Mouse (Mus musculus) mature B cell (primary cell): Measurements from ENCODE around the gene Klf17.
"Not testable (repeated sequence)": the region's sequence is repeated elsewhere in the genome, so short reads cannot be mapped to it uniquely, and the experiment has no call there.

Experiments used
- in situ Hi-C: fragments of 300-500 bp; cut with MboI; formaldehyde crosslinking; loops from 2 replicates; pipeline ENCODE4 v1.14.3; 2019

The Klf17 gene

GRCm38 (mm10) chr4:117765416-117765815 is at the start of gene Klf17:
Klf17 (minus strand) TSS chr4:117765648.
- in situ Hi-C loops = no loop called here

GRCm38 (mm10) chr4:117814333-117814732 is 48.9 kb upstream of the Klf17 start:
- in situ Hi-C loops = no loop called here

GRCm38 (mm10) chr4:117813591-117814192 is 48.2 kb upstream of the Klf17 start:
- in situ Hi-C loops = no loop called here

GRCm38 (mm10) chr4:117810933-117811332 is 45.5 kb upstream of the Klf17 start:
- in situ Hi-C loops = no loop called here

- in situ Hi-C loops = no loop called here
Measured at GRCm38 (mm10) chr4:117806992-117807391, 41.5 kb upstream of the Klf17 start.

GRCm38 (mm10) chr4:117799904-117800303 is 34.5 kb upstream of the Klf17 start:
- in situ Hi-C loops = no loop called here

- in situ Hi-C loops = no loop called here
Measured at GRCm38 (mm10) chr4:117788308-117788707, 22.9 kb upstream of the Klf17 start.

GRCm38 (mm10) chr4:117786963-117787362 is 21.5 kb upstream of the Klf17 start:
- in situ Hi-C loops = no loop called here

- in situ Hi-C loops = no loop called here
Measured at GRCm38 (mm10) chr4:117782908-117783307, 17.5 kb upstream of the Klf17 start.

GRCm38 (mm10) chr4:117772960-117773359 is 7.5 kb upstream of the Klf17 start:
- in situ Hi-C loops = no loop called here

- in situ Hi-C loops = no loop called here
Measured at GRCm38 (mm10) chr4:117770935-117771334, 5.5 kb upstream of the Klf17 start.

- in situ Hi-C loops = no loop called here
Measured at GRCm38 (mm10) chr4:117760151-117760550, 5.3 kb downstream of the Klf17 start.

- in situ Hi-C loops = not testable (repeated sequence)
Measured at GRCm38 (mm10) chr4:117752469-117752868, 13.0 kb downstream of the Klf17 start.

GRCm38 (mm10) chr4:117737559-117737958 is 27.9 kb downstream of the Klf17 start:
- in situ Hi-C loops = no loop called here

GRCm38 (mm10) chr4:117731926-117732325 is 33.5 kb downstream of the Klf17 start:
- in situ Hi-C loops = no loop called here

- in situ Hi-C loops = no loop called here
Measured at GRCm38 (mm10) chr4:117724112-117724511, 41.3 kb downstream of the Klf17 start, which contains the start of gene Gm12845. Gm12845 (plus strand) TSS chr4:117724412.

- in situ Hi-C loops = no loop called here
Measured at GRCm38 (mm10) chr4:117713303-117714098, 51.9 kb downstream of the Klf17 start.

GRCm38 (mm10) chr4:117712314-117712713 is 53.1 kb downstream of the Klf17 start:
- in situ Hi-C loops = no loop called here

GRCm38 (mm10) chr4:117708780-117709550 is 56.5 kb downstream of the Klf17 start:
- in situ Hi-C loops = no loop called here
